Mouse (Mus musculus) forebrain, embryonic 15.5 days (tissue): ENCODE measurements around the gene Memo1. TPM values are rescaled to one million over a fixed set of nuclear protein-coding genes. Genes with fewer than 3 reads are reported as not detected.
A peak's percentile ranks its signal among the peaks of the same experiment; 100 is the strongest.

Source experiments
- ATAC-seq: fragments of 200-750 bp; cut with Nextera tagmentation; replicated peaks from 2 replicates; pipeline ENCODE4 v1.8.0; 2017; ENCODE audit warnings: mild to moderate bottlenecking, moderate TSS enrichment, moderate library complexity
- H3K27ac ChIP-seq: fragments of 300-500 bp; sonication (generic); replicated peaks from 2 replicates; pipeline ENCODE4 v1.5.1; 2015; ENCODE audit warnings: mild to moderate bottlenecking, inconsistent platforms
- H3K27me3 ChIP-seq: fragments of 300-500 bp; sonication (generic); 2 replicates; pipeline ENCODE4 v1.6.1; 2015; ENCODE audit warnings: inconsistent platforms
- H3K36me3 ChIP-seq: fragments of 300-500 bp; sonication (generic); 2 replicates; pipeline ENCODE4 v1.6.1; 2015; ENCODE audit warnings: mild to moderate bottlenecking, inconsistent platforms
- H3K4me1 ChIP-seq: fragments of 300-500 bp; sonication (generic); 2 replicates; pipeline ENCODE4 v1.6.1; 2015; ENCODE audit warnings: inconsistent platforms
- H3K4me2 ChIP-seq: fragments of 300-500 bp; sonication (generic); replicated peaks from 2 replicates; pipeline ENCODE4 v1.6.1; 2015; ENCODE audit warnings: mild to moderate bottlenecking, inconsistent platforms
- H3K4me3 ChIP-seq: fragments of 300-500 bp; sonication (generic); 2 replicates; pipeline ENCODE4 v1.5.1; 2015; ENCODE audit warnings: mild to moderate bottlenecking, inconsistent platforms
- H3K9ac ChIP-seq: fragments of 300-500 bp; sonication (generic); replicated peaks from 2 replicates; pipeline ENCODE4 v1.6.1; 2015; ENCODE audit warnings: mild to moderate bottlenecking, inconsistent platforms
- H3K9me3 ChIP-seq: fragments of 300-500 bp; sonication (generic); 2 replicates; pipeline ENCODE4 v1.6.1; 2016; ENCODE audit warnings: inconsistent platforms
- WGBS: fragments of 180-500 bp; shearing (Covaris S2); methylation state at CpG from one replicate; pipeline ENCODE4 v1.1.7; 2015; ENCODE audit warnings: mixed read lengths; 5-methylcytosine and 5-hydroxymethylcytosine counted together
- polyA plus RNA-seq: library from polyadenylated mRNA; unstranded; fragments of >200 nt; fragmentation: Nextera tagmentation; extraction: Ambion mirVana; gene quantifications from 2 replicates; pipeline ENCODE4 v1.2.1, GENCODE M21; 2015

Memo1 gene
- polyA plus RNA-seq, 1 experiment from 2014 or later = 63.9 TPM

DNA sequence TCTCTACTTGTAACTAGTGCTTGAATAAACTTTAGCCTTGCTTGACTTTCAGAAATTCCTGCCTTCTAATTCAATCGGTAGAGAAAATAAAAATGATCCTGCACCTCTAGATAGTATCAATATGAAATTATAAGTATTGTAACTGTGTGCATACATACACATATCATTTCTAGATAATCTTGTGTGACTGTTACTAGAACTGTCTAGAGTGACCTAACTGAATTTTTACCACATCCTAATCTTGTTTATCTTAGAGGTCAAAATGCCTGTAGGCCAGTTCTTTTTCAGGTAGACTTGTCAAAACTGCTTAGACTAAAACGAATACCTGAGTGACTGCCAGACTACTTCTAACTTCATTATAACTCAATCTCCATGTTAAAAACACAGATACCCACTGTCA is 25.1 kb downstream of the Memo1 start:
- Histone ChIP-seq H3K36me3 (no peaks in the 10 kb centered on the region), H3K4me1 (peaks cover 8% of the 10 kb centered on the region), H3K9me3 (no peaks in the 10 kb centered on the region), H3K27ac (no peak overlapping the region), H3K9ac (no peak overlapping the region), H3K4me3 (no peak overlapping the region), H3K27me3 (no peaks in the 10 kb centered on the region), H3K4me2 (no peak overlapping the region)
- ATAC-seq = no peak
- WGBS = 92% methylated on average over 2 of the region's 2 CpGs

DNA sequence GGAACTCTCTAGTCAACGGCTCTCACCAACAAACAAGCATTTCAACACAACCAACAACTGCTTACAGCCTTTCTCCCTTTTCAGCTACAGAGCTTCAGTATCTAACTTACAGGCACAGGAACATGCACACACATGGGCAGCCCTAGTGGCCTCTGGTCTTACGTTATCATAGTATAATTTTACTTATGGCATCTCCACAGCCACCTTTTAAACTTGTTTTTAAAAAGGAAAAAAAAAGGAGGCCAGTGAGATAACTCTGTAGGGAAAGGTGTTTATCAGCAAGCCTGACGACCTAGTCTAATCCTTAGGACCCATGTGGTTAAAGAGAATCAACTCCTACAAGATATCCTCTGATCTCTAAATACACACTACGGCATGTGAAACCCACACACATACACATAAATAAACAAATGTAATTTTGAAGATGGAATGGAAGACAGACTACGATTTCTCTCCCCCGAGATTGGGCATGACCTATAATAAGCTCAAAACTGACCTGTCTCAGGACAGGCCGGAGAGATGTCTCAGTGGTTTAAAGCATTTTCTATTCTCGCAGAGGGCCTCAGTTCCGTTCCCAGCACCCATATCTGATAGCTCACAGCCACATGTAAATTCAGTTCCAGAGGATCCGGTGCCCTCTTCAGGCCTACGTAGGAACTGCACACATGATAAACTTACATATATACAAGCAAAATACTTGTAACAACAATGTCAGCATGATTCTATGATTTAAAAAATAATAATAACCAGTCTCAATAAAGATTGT is 27.7 kb downstream of the Memo1 start:
- WGBS = 94% methylated on average over 11 of the region's 11 CpGs
- Histone ChIP-seq H3K36me3 (no peaks in the 10 kb centered on the region), H3K4me1 (peaks cover 19% of the 10 kb centered on the region)

DNA sequence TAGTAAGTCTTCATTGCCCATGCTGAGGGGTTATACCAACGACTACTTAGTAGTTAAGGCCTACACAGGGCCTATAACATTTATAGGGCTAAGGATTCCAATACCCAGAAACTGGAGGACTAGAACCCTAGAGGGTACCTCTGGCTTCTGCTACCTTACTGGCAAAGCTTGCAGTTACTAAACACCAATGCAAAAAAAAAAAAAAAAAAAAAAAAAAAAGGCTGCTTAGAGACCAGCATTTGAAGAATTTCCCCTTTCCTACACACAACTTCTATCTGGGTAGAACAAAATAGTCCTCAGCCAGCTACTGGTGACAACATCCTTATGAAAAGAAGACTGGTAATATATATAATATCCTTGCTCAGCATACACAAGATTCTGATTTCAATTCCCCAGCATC is 29.7 kb downstream of the Memo1 start:
- H3K4me2 ChIP-seq = no peak overlapping the region
- H3K9me3 ChIP-seq = no peaks in the 10 kb centered on the region
- peaks cover 19% of the 10 kb centered on the region for H3K4me1 ChIP-seq
- no peaks in the 10 kb centered on the region for H3K36me3 ChIP-seq
- 46% methylated on average over 1 of the region's 1 CpGs for WGBS
- H3K27ac ChIP-seq = no peak overlapping the region
- no peak overlapping the region for H3K9ac ChIP-seq
- no peak for ATAC-seq
- no peaks in the 10 kb centered on the region for H3K27me3 ChIP-seq
- no peak overlapping the region for H3K4me3 ChIP-seq

More for the DNA sequence above, 27.7 kb downstream of the Memo1 start:
- Histone ChIP-seq H3K27ac (no peak overlapping the region), H3K4me2 (no peak overlapping the region), H3K9me3 (no peaks in the 10 kb centered on the region), H3K9ac (no peak overlapping the region), H3K4me3 (no peak overlapping the region), H3K27me3 (no peaks in the 10 kb centered on the region)
- no peak for ATAC-seq

DNA sequence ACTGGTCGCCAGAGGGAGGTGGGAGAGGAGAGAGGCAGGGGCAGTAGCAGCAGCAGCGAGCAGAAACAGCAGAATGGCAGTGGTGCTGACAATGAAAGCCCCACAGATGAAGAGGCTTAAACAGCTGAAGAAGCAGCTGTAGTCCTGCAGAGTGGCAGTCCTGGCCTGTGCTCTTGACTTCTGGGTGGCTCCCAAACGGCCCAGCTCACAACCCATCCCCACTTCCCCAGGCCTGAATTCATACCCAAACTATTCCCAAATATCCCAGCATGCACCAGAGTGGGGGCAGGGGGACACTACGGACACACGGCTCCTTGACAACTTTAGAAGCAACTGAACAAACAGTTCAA is 30.2 kb downstream of the Memo1 start:
- no peaks in the 10 kb centered on the region for H3K36me3 ChIP-seq
- H3K9me3 ChIP-seq = no peaks in the 10 kb centered on the region
- ATAC-seq = peak; percentile 48; the same call in 1 of the 2 replicates
- H3K27ac ChIP-seq = peak overlapping the region; percentile 54
- H3K27me3 ChIP-seq = no peaks in the 10 kb centered on the region
- H3K4me1 ChIP-seq = peaks cover 19% of the 10 kb centered on the region
- 15% methylated on average over 5 of the region's 5 CpGs for WGBS
- H3K4me3 ChIP-seq = no peak overlapping the region
- H3K4me2 ChIP-seq = no peak overlapping the region
- H3K9ac ChIP-seq = no peak overlapping the region

DNA sequence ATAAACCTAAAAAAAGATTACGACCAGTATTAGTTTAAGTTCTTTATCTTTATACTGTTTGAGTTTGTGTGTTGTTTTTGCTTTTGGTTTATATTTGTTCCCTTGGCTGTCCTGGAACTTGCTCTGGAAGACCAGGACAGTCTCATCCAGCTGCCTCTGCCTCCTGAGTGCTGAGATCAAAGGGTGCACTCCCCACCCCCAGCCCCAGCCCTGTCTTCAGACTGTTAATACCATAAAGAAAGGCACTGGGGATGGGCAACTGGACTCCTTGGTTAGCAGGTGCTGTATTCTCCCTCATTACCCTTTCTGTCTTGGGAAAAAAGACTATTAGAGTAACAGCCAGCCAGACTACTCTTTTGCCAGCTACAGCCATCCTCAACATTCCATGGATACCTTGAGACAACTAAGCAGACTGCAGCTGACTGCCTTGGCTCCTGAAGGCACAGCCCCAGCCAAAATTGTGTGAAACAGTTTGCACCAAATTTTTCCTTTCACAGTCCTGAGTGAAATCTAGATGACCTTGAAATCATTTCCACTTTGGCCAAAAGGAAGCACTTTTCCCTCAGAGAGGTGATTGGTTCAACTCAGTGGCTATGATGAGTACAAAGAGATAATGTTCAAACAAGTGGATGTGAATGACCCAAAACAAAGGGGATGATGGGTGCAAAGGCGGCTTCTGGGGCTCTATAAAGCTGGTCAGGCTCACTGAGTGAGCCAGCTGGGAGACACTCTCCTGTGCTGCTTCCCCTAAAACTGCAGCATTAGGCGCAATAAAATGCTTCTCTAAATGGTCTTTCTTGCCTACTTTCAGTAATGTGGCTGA is 30.8 kb downstream of the Memo1 start:
- H3K27ac ChIP-seq = peak overlapping the region; percentile 54
- WGBS = 47% methylated on average over 3 of the region's 3 CpGs

DNA sequence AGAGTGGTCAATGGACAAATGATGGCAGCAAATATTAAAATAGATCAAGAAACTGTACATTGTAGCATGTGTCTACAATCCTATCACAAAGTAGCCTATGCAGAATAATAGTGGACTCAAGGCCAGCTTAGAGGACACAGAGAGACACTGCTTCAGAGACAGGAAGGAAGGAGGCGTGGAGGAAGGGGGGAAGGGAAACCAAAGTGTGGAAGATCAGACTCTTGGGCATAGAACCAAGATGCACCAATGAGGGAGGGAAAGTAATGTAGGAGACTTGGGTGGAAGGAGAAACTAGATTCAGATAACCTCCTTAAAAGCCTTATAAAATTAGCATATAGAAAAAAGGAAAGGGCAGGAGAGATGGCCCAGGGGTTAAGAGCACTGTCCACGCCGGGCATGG is 32.9 kb downstream of the Memo1 start:
- 95% methylated on average over 3 of the region's 3 CpGs for WGBS
- ATAC-seq = no peak

More for the DNA sequence above, 30.8 kb downstream of the Memo1 start:
- Histone ChIP-seq H3K4me3 (no peak overlapping the region), H3K27me3 (no peaks in the 10 kb centered on the region), H3K4me2 (no peak overlapping the region), H3K36me3 (no peaks in the 10 kb centered on the region), H3K9me3 (no peaks in the 10 kb centered on the region), H3K9ac (no peak overlapping the region), H3K4me1 (peaks cover 19% of the 10 kb centered on the region)
- ATAC-seq = peak; percentile 13; the same call in 1 of the 2 replicates

DNA sequence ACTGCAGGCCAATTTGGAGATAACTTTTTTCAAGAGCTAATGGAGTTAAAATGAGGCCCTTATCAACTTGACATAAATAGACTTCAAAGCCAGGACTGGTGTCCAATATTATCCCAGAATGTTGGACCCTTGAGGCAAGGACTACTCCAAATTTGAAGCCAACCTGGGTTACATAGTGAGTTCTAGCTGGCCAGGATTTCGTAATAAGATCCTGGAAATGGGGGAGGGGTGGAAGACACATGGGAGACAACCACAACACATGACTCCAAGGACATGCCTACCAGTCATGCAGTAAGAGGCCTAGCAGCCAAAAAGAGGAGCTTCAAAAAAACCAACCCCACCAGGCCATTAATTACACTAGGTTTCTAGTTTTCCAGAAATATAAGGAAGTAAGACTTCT is 50.0 kb downstream of the Memo1 start:
- WGBS = 87% methylated on average over 1 of the region's 1 CpGs
- 0 out of 2 replicates have a peak, but pooled peaks cover 3% of the 10 kb centered on the region for H3K36me3 ChIP-seq
- H3K27me3 ChIP-seq = no peaks in the 10 kb centered on the region
- H3K4me2 ChIP-seq = no peak overlapping the region
- no peak overlapping the region for H3K4me3 ChIP-seq
- H3K9me3 ChIP-seq = no peaks in the 10 kb centered on the region
- H3K27ac ChIP-seq = no peak overlapping the region
- ATAC-seq = no peak
- H3K9ac ChIP-seq = no peak overlapping the region
- H3K4me1 ChIP-seq = no peaks in the 10 kb centered on the region

More for the DNA sequence above, 32.9 kb downstream of the Memo1 start:
- H3K9me3 ChIP-seq = no peaks in the 10 kb centered on the region
- peaks cover 19% of the 10 kb centered on the region for H3K4me1 ChIP-seq
- no peaks in the 10 kb centered on the region for H3K27me3 ChIP-seq
- no peak overlapping the region for H3K9ac ChIP-seq
- no peak overlapping the region for H3K27ac ChIP-seq
- H3K36me3 ChIP-seq = no peaks in the 10 kb centered on the region
- no peak overlapping the region for H3K4me3 ChIP-seq
- H3K4me2 ChIP-seq = no peak overlapping the region

DNA sequence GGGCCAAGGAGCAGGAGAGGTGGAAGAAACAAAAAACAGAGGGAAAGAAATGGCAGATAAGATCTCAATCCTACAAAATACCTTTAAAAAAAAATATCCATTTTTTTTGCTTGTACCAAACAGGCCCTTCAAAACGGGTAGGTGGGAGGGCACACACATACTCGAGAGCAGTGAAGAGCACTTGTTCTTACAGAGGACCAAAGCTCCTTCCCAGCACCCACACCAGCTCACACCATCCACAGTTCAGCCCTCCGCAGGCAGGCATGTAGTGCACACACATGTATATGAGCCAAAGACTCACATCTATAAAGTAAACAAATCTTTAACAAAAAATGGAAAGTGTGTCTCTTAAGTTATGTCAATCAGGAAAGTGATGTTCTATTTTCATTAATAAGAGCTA is 52.5 kb downstream of the Memo1 start:
- no peaks in the 10 kb centered on the region for H3K27me3 ChIP-seq
- WGBS = 82% methylated on average over 3 of the region's 3 CpGs
- H3K36me3 ChIP-seq = peaks cover 5% of the 10 kb centered on the region; the same call in 1 of the 2 replicates
- no peak for ATAC-seq
- no peaks in the 10 kb centered on the region for H3K4me1 ChIP-seq
- H3K4me3 ChIP-seq = no peak overlapping the region
- H3K27ac ChIP-seq = no peak overlapping the region
- H3K9ac ChIP-seq = no peak overlapping the region
- H3K9me3 ChIP-seq = no peaks in the 10 kb centered on the region
- H3K4me2 ChIP-seq = no peak overlapping the region

DNA sequence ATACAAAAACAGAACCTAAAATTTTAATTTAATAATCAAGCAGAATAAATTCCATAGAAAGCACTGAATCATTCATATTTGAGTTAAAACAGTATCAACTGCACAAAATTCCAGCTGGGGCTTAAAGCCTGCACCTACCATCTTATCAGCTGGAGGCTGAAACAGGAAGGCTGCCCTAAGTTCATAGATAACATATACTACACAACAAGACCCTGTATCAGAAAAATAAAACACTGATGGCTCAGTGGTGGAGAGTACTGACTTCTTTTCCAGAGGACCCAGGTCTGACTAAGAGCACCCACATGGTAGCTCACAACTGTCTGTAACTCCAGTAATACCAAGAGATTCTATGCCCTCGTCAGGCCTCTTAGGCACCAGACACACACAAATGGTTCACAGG is 55.0 kb downstream of the Memo1 start:
- Histone ChIP-seq H3K9ac (no peak overlapping the region), H3K4me1 (no peaks in the 10 kb centered on the region), H3K27ac (no peak overlapping the region), H3K27me3 (no peaks in the 10 kb centered on the region), H3K4me3 (no peak overlapping the region), H3K9me3 (no peaks in the 10 kb centered on the region), H3K36me3 (peaks cover 5% of the 10 kb centered on the region; the same call in 1 of the 2 replicates), H3K4me2 (no peak overlapping the region)
- no peak for ATAC-seq
- 95% methylated on average over 1 of the region's 1 CpGs for WGBS

DNA sequence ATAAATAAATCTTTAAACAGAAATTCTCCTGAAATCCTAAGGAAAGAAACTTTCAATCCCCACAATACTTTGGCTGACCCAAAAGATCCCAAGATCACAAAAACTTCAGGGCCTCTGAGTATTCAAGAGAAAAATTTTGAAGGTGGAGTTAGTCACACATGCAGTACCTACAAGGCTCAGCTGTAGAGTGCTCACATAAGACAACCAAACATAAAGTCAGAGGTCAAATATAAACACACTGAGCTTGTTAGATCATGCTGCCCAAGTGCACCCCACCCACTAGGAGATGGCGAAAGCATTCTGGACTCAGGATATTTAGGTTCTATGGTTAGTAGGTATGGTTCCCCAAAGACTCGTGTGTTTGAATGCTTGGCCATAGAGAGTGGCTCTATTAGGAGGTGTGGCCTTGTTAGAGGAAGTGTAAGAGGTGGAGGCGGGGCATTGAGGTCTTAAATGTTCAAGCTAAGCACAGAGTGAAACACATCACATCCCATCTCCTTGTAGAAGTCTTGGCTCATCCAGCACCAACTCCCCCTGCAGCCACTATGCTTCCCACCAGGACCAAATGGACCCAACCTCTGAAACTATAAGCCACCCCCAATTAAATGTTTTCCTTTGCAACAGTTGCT is 67.1 kb downstream of the Memo1 start:
- Histone ChIP-seq H3K4me3 (no peak overlapping the region), H3K27me3 (no peaks in the 10 kb centered on the region), H3K9ac (no peak overlapping the region), H3K4me2 (no peak overlapping the region), H3K27ac (no peak overlapping the region), H3K36me3 (no peaks in the 10 kb centered on the region; the same call in 1 of the 2 replicates), H3K9me3 (no peaks in the 10 kb centered on the region), H3K4me1 (no peaks in the 10 kb centered on the region)
- 91% methylated on average over 3 of the region's 3 CpGs for WGBS
- ATAC-seq = no peak

DNA sequence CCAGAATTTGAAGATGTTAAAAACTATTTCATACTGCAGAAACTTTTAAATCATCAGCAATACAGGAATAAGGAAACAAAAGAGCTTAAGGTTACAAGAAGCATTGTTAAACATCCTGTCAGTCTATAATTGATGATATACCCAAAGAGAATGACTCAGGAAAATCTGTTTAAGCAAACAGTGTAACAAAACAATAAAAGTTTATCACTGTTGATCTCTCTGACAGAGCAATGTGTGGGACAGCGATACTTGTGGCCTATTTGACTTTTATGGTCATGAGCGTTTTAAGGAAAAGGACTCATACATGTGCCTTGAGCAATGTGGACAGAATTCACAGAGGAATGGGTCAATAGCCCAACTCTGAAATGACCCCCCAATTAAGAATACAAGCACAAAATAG is 78.0 kb downstream of the Memo1 start:
- no peaks in the 10 kb centered on the region for H3K27me3 ChIP-seq
- H3K4me3 ChIP-seq = no peak overlapping the region
- H3K9me3 ChIP-seq = no peaks in the 10 kb centered on the region
- H3K4me2 ChIP-seq = no peak overlapping the region
- ATAC-seq = no peak
- H3K4me1 ChIP-seq = no peaks in the 10 kb centered on the region
- WGBS = 94% methylated on average over 2 of the region's 2 CpGs
- H3K9ac ChIP-seq = no peak overlapping the region
- H3K36me3 ChIP-seq = peaks cover 4% of the 10 kb centered on the region; the same call in 1 of the 2 replicates
- no peak overlapping the region for H3K27ac ChIP-seq
